Mouse (Mus musculus): Measurements from ENCODE around the gene Zcchc8. TPM values are rescaled to one million over a fixed set of nuclear protein-coding genes. Genes with fewer than 3 reads are reported as not detected.

Zcchc8 gene
- polyA plus RNA-seq, 1 experiment from 2014 or later, result 70.3 TPM

- DNase-seq (ENCODE audit: low spot score), result no peak
- no peaks in the 10 kb centered on the region for H3K9me3 ChIP-seq (replicated peaks; ENCODE audit: control insufficient read depth, low read length)
- H3K36me3 ChIP-seq (ENCODE audit: control insufficient read depth, insufficient read depth, low read length), result no peaks in the 10 kb centered on the region
- H3K9ac ChIP-seq (ENCODE audit: low read length), result no peak overlapping the region
- H3K27me3 ChIP-seq (replicated peaks; ENCODE audit: control insufficient read depth, insufficient read depth, low read length), result no peaks in the 10 kb centered on the region
- no peak overlapping the region for H3K27ac ChIP-seq (ENCODE audit: low read depth, low read length)
- no peak for ATAC-seq
- H3K4me2 ChIP-seq (ENCODE audit: low read length), result no peak overlapping the region
- WGBS, result 85% methylated on average over 3 of the region's 3 CpGs
- no peak overlapping the region for H3K4me3 ChIP-seq (ENCODE audit: low read depth, low read length)
- H3K4me1 ChIP-seq (ENCODE audit: control insufficient read depth, insufficient read depth, low read length), result no peaks in the 10 kb centered on the region
These were observed 59.3 kb downstream of the Zcchc8 start for GRCm38 (mm10) chr5:123661602-123662001.

- Histone ChIP-seq H3K4me2 (ENCODE audit: low read length) (no peak overlapping the region), H3K27ac (ENCODE audit: low read depth, low read length) (no peak overlapping the region), H3K36me3 (ENCODE audit: control insufficient read depth, insufficient read depth, low read length) (peaks cover 24% of the 10 kb centered on the region), H3K9me3 (replicated peaks; ENCODE audit: control insufficient read depth, low read length) (no peaks in the 10 kb centered on the region), H3K4me3 (ENCODE audit: low read depth, low read length) (no peak overlapping the region), H3K4me1 (ENCODE audit: control insufficient read depth, insufficient read depth, low read length) (no peaks in the 10 kb centered on the region), H3K9ac (ENCODE audit: low read length) (no peak overlapping the region), H3K27me3 (replicated peaks; ENCODE audit: control insufficient read depth, insufficient read depth, low read length) (no peaks in the 10 kb centered on the region)
- ATAC-seq (no peak), DNase-seq (ENCODE audit: low spot score) (no peak)
- WGBS, result 84% methylated on average over 7 of the region's 7 CpGs
These were observed 63.2 kb downstream of the Zcchc8 start for GRCm38 (mm10) chr5:123657651-123658050.

- Histone ChIP-seq H3K27me3 (replicated peaks; ENCODE audit: control insufficient read depth, insufficient read depth, low read length) (no peaks in the 10 kb centered on the region), H3K9me3 (replicated peaks; ENCODE audit: control insufficient read depth, low read length) (no peaks in the 10 kb centered on the region), H3K27ac (ENCODE audit: low read depth, low read length) (no peak overlapping the region), H3K36me3 (ENCODE audit: control insufficient read depth, insufficient read depth, low read length) (peaks cover 24% of the 10 kb centered on the region), H3K4me1 (ENCODE audit: control insufficient read depth, insufficient read depth, low read length) (no peaks in the 10 kb centered on the region), H3K4me3 (ENCODE audit: low read depth, low read length) (no peak overlapping the region), H3K9ac (ENCODE audit: low read length) (no peak overlapping the region), H3K4me2 (ENCODE audit: low read length) (no peak overlapping the region)
- no peak for ATAC-seq
- WGBS, result 34% methylated on average over 5 of the region's 5 CpGs
- no peak for DNase-seq (ENCODE audit: low spot score)
These were observed 66.0 kb downstream of the Zcchc8 start for GRCm38 (mm10) chr5:123654937-123655336.

- peaks cover 30% of the 10 kb centered on the region for H3K36me3 ChIP-seq (ENCODE audit: control insufficient read depth, insufficient read depth, low read length)
- H3K4me3 ChIP-seq (ENCODE audit: low read depth, low read length), result no peak overlapping the region
- no peak for ATAC-seq
- no peaks in the 10 kb centered on the region for H3K27me3 ChIP-seq (replicated peaks; ENCODE audit: control insufficient read depth, insufficient read depth, low read length)
- H3K4me1 ChIP-seq (ENCODE audit: control insufficient read depth, insufficient read depth, low read length), result no peaks in the 10 kb centered on the region
- H3K9ac ChIP-seq (ENCODE audit: low read length), result no peak overlapping the region
- H3K4me2 ChIP-seq (ENCODE audit: low read length), result no peak overlapping the region
- DNase-seq (ENCODE audit: low spot score), result no peak
- no peak overlapping the region for H3K27ac ChIP-seq (ENCODE audit: low read depth, low read length)
- 81% methylated on average over 11 of the region's 11 CpGs for WGBS
- no peaks in the 10 kb centered on the region for H3K9me3 ChIP-seq (replicated peaks; ENCODE audit: control insufficient read depth, low read length)
These were observed 67.6 kb downstream of the Zcchc8 start for GRCm38 (mm10) chr5:123653287-123653801.

- Histone ChIP-seq H3K27me3 (replicated peaks; ENCODE audit: control insufficient read depth, insufficient read depth, low read length) (no peaks in the 10 kb centered on the region), H3K4me2 (ENCODE audit: low read length) (no peak overlapping the region), H3K4me3 (ENCODE audit: low read depth, low read length) (no peak overlapping the region), H3K4me1 (ENCODE audit: control insufficient read depth, insufficient read depth, low read length) (no peaks in the 10 kb centered on the region), H3K9me3 (replicated peaks; ENCODE audit: control insufficient read depth, low read length) (no peaks in the 10 kb centered on the region), H3K27ac (ENCODE audit: low read depth, low read length) (no peak overlapping the region), H3K9ac (ENCODE audit: low read length) (no peak overlapping the region), H3K36me3 (ENCODE audit: control insufficient read depth, insufficient read depth, low read length) (peaks cover 53% of the 10 kb centered on the region)
- ATAC-seq (no peak), DNase-seq (ENCODE audit: low spot score) (no peak)
- 74% methylated on average over 2 of the region's 2 CpGs for WGBS
These were observed 70.1 kb downstream of the Zcchc8 start for GRCm38 (mm10) chr5:123650825-123651224.

Other genes starting within 250 kb of the Zcchc8 start
- 0.31 and 0.48 TPM in 2 replicates for gene Lrrc43, start 231.8 kb downstream of the Zcchc8 start, polyA plus RNA-seq (2014; fragmentation: Nextera tagmentation; extraction: Ambion mirVana)
- not detected in 2 replicates for gene Il31, start 231.6 kb downstream of the Zcchc8 start, polyA plus RNA-seq (2014; fragmentation: Nextera tagmentation; extraction: Ambion mirVana)
- gene B3gnt4, start 210.6 kb downstream of the Zcchc8 start, polyA plus RNA-seq (2014; fragmentation: Nextera tagmentation; extraction: Ambion mirVana), result 1.6 and 2.3 TPM in 2 replicates
- 133 and 137 TPM in 2 replicates for gene Diablo, start 196.9 kb downstream of the Zcchc8 start, polyA plus RNA-seq (2014; fragmentation: Nextera tagmentation; extraction: Ambion mirVana)
- gene Gm49027, start 195.6 kb downstream of the Zcchc8 start, polyA plus RNA-seq (2014; fragmentation: Nextera tagmentation; extraction: Ambion mirVana), result 2.1 and 2.3 TPM in 2 replicates
- gene Vps33a, start 148.1 kb downstream of the Zcchc8 start, polyA plus RNA-seq (2014; fragmentation: Nextera tagmentation; extraction: Ambion mirVana), result 43.3 and 51.2 TPM in 2 replicates
- gene Clip1, start 36.5 kb downstream of the Zcchc8 start, polyA plus RNA-seq (2014; fragmentation: Nextera tagmentation; extraction: Ambion mirVana), result 45.9 and 55.6 TPM in 2 replicates
- 126 and 143 TPM in 2 replicates for gene Rsrc2, start 28.3 kb upstream of the Zcchc8 start, polyA plus RNA-seq (2014; fragmentation: Nextera tagmentation; extraction: Ambion mirVana)
- 11.4 and 12.9 TPM in 2 replicates for gene Kntc1, start 28.6 kb upstream of the Zcchc8 start, polyA plus RNA-seq (2014; fragmentation: Nextera tagmentation; extraction: Ambion mirVana)
- gene Hcar2, start 144.4 kb upstream of the Zcchc8 start, polyA plus RNA-seq (2014; fragmentation: Nextera tagmentation; extraction: Ambion mirVana), result not detected in 2 replicates
- 0.17 and 0.27 TPM in 2 replicates for gene Hcar1, start 158.9 kb upstream of the Zcchc8 start, polyA plus RNA-seq (2014; fragmentation: Nextera tagmentation; extraction: Ambion mirVana)
- 95.3 and 127 TPM in 2 replicates for gene Denr, start 186.1 kb upstream of the Zcchc8 start, polyA plus RNA-seq (2014; fragmentation: Nextera tagmentation; extraction: Ambion mirVana)
- gene Gm43518, start 206.3 kb upstream of the Zcchc8 start, polyA plus RNA-seq (2014; fragmentation: Nextera tagmentation; extraction: Ambion mirVana), result 0.70 and 0.88 TPM in 2 replicates
- 4.3 and 5.3 TPM in 2 replicates for gene Ccdc62, start 209.6 kb upstream of the Zcchc8 start, polyA plus RNA-seq (2014; fragmentation: Nextera tagmentation; extraction: Ambion mirVana)